Mouse (Mus musculus): ENCODE measurements around the gene 1700007K13Rik. TPM values are rescaled to one million over a fixed set of nuclear protein-coding genes. Genes with fewer than 3 reads are reported as not detected.

1700007K13Rik gene
- total and polyA plus RNA-seq, 3 experiments: 0.14 TPM; not detected in 2

DNA sequence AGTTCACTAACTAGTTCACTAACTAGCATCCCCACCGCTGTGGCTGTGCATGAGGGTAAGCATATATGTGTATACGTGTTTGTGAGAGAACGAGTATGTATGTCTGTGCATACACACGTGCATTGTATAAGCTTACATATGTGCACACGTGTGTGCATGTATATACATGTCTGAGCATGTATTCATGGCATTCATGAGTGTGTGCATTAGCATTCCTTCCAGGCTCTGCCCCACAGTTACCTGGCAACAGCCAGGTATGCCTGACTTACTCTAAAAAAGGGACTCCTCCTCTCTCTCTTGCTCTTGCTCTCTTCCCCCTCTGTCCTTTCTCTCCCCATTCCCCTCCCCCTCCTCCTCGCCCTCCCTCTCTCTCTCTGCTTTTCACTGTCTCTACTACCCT is 38.9 kb downstream of the 1700007K13Rik start:
- H3K27me3 ChIP-seq (ENCODE audit: insufficient read depth, low read length): peaks cover 11% of the 10 kb centered on the region
- H3K36me3 ChIP-seq (replicated peaks): no peaks in the 10 kb centered on the region
- no peak overlapping the region for H3K4me3 ChIP-seq (ENCODE audit: low read depth, low read length)
- H3K9me3 ChIP-seq (replicated peaks): peaks cover 6% of the 10 kb centered on the region
- H3K4me1 ChIP-seq (ENCODE audit: insufficient read depth, low read depth, low read length): no peaks in the 10 kb centered on the region
- ATAC-seq (ENCODE audit: extremely low read depth, insufficient number of reproducible peaks, low FRiP score, poor library complexity, severe bottlenecking) (no peak), DNase-seq (ENCODE audit: low spot score) (no peak)
- TF ChIP-seq TAL1 (conservative IDR thresholded peaks at IDR 0.05; ENCODE audit: low read depth, low read length) (no peak), POLR2AphosphoS5 (IDR thresholded peaks at IDR 0.05; ENCODE audit: insufficient replicate concordance, low read depth, low read length) (no peak), CTCF (IDR thresholded peaks at IDR 0.05; ENCODE audit: low read depth, low read length) (no peak), GATA2 (IDR thresholded peaks at IDR 0.05; ENCODE audit: borderline replicate concordance, low read depth, low read length) (no peak), GATA1 (IDR thresholded peaks at IDR 0.05; ENCODE audit: borderline replicate concordance, low read length) (no peak)

DNA sequence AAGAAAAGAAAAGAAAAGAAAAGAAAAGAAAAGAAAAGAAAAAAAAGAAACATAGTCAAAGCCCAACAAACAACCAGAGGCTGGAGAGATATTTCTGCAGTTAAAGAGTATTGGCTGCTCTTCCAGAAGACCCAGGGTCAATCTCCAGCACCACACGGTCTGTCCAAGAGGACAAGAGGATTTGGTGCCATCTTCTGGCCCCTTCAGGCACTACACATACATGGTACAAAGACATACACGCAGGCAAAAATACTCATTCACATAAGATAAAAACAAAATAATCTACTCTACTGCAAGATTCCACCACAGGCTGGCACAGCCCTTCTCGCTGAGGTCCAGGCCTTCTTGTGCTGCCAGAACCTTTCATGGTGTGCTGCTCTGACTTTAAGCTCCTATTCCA is 43.0 kb downstream of the 1700007K13Rik start:
- no peak for ATAC-seq (ENCODE audit: extremely low read depth, insufficient number of reproducible peaks, low FRiP score, poor library complexity, severe bottlenecking)
- no peaks in the 10 kb centered on the region for H3K9me3 ChIP-seq (replicated peaks)
- no peaks in the 10 kb centered on the region; the same call in 1 of the 2 replicates for H3K4me1 ChIP-seq (ENCODE audit: insufficient read depth, low read depth, low read length)
- no peaks in the 10 kb centered on the region for H3K36me3 ChIP-seq (replicated peaks)
- TF ChIP-seq CTCF (IDR thresholded peaks at IDR 0.05; ENCODE audit: low read depth, low read length) (peak; percentile 52), TAL1 (conservative IDR thresholded peaks at IDR 0.05; ENCODE audit: low read depth, low read length) (no peak), POLR2AphosphoS5 (IDR thresholded peaks at IDR 0.05; ENCODE audit: insufficient replicate concordance, low read depth, low read length) (no peak)
- peaks cover 11% of the 10 kb centered on the region for H3K27me3 ChIP-seq (ENCODE audit: insufficient read depth, low read length)
- H3K4me3 ChIP-seq (ENCODE audit: low read depth, low read length): no peak overlapping the region
- peak; percentile 20 for DNase-seq (ENCODE audit: low spot score)

DNA sequence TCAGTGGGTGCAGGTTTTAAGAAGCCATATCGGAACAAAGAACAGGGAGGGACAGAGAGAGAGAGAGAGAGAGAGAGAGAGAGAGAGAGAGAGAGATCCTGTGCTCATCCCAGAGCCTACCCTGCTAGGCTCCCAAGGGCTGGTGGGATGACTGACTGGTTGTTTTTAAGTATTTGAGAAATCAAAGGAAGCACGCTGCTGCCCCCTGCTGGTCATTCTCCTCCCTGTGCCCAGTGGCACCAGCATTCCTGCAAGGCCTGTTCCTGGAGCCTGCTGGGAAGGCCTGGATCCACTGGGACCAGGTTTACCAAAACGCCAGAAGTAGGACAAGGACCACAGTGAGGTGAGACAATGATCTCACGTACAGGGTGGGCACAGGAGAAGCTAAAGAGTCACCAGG is 46.2 kb downstream of the 1700007K13Rik start:
- peak; percentile 45 for DNase-seq (ENCODE audit: low spot score)
- Histone ChIP-seq H3K36me3 (replicated peaks) (no peaks in the 10 kb centered on the region), H3K4me1 (ENCODE audit: insufficient read depth, low read depth, low read length) (no peaks in the 10 kb centered on the region; the same call in 1 of the 2 replicates), H3K9me3 (replicated peaks) (no peaks in the 10 kb centered on the region), H3K4me3 (ENCODE audit: low read depth, low read length) (no peak overlapping the region), H3K27me3 (ENCODE audit: insufficient read depth, low read length) (peaks cover 7% of the 10 kb centered on the region; the same call in 1 of the 2 replicates)
- TF ChIP-seq GATA2 (IDR thresholded peaks at IDR 0.05; ENCODE audit: borderline replicate concordance, low read depth, low read length): no peak
- peak; percentile 73 for TF ChIP-seq CTCF (IDR thresholded peaks at IDR 0.05; ENCODE audit: low read depth, low read length)
- TF ChIP-seq POLR2AphosphoS5 (IDR thresholded peaks at IDR 0.05; ENCODE audit: insufficient replicate concordance, low read depth, low read length): no peak
- no peak for ATAC-seq (ENCODE audit: extremely low read depth, insufficient number of reproducible peaks, low FRiP score, poor library complexity, severe bottlenecking)

DNA sequence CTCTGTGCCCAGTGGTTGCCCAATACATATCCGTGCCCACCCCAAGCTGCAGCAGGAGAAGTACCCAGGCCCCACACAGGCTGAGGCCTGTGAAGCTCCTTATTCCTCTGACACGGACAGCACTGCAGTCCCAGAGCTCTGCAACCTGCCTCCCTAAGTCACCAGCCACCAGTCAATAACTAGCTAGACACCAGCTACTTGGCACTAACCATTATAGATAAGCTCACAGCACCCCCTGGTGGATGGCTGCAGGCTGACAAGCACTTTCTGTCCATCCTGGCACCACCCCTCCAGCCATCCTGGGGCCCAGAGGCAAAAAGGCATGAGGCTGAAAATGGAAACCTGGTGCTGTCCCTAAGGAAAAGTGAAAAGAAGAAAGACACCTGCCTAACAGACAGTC is 48.1 kb downstream of the 1700007K13Rik start:
- no peak for TF ChIP-seq TAL1 (conservative IDR thresholded peaks at IDR 0.05; ENCODE audit: low read depth, low read length)
- no peak for TF ChIP-seq POLR2AphosphoS5 (IDR thresholded peaks at IDR 0.05; ENCODE audit: insufficient replicate concordance, low read depth, low read length)
- no peak for TF ChIP-seq GATA1 (IDR thresholded peaks at IDR 0.05; ENCODE audit: borderline replicate concordance, low read length)
- TF ChIP-seq CTCF (IDR thresholded peaks at IDR 0.05; ENCODE audit: low read depth, low read length): peak; percentile 75
- DNase-seq (ENCODE audit: low spot score) (peak; percentile 74), ATAC-seq (ENCODE audit: extremely low read depth, insufficient number of reproducible peaks, low FRiP score, poor library complexity, severe bottlenecking) (no peak)
- H3K4me1 ChIP-seq (ENCODE audit: insufficient read depth, low read depth, low read length): no peaks in the 10 kb centered on the region; the same call in 1 of the 2 replicates
- no peak overlapping the region for H3K4me3 ChIP-seq (ENCODE audit: low read depth, low read length)
- peaks cover 7% of the 10 kb centered on the region; the same call in 1 of the 2 replicates for H3K27me3 ChIP-seq (ENCODE audit: insufficient read depth, low read length)
- no peaks in the 10 kb centered on the region for H3K36me3 ChIP-seq (replicated peaks)
- no peaks in the 10 kb centered on the region for H3K9me3 ChIP-seq (replicated peaks)

DNA sequence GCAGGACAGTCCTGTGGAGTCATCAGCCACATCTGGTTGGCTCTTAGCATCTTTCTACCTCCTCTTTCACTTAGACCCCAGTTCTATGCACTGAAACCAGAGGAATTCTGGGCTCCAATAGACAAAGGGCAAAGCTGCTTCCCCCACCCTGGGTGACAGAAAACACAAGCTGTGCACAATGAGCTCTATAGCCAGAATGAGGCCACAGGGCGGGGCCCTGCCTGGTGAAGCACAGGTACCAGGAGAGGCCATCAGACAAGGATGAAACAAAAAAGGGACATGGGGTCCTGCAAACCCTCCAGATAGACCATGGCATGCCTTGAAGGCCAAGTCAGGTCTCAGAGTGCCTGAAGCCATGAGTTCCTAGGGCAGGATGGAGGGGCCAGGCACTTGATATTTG is 49.6 kb downstream of the 1700007K13Rik start:
- no peaks in the 10 kb centered on the region; the same call in 1 of the 2 replicates for H3K4me1 ChIP-seq (ENCODE audit: insufficient read depth, low read depth, low read length)
- ATAC-seq (ENCODE audit: extremely low read depth, insufficient number of reproducible peaks, low FRiP score, poor library complexity, severe bottlenecking) (no peak), DNase-seq (ENCODE audit: low spot score) (no peak)
- TF ChIP-seq GATA2 (IDR thresholded peaks at IDR 0.05; ENCODE audit: borderline replicate concordance, low read depth, low read length) (no peak), POLR2AphosphoS5 (IDR thresholded peaks at IDR 0.05; ENCODE audit: insufficient replicate concordance, low read depth, low read length) (no peak), CTCF (IDR thresholded peaks at IDR 0.05; ENCODE audit: low read depth, low read length) (no peak), TAL1 (conservative IDR thresholded peaks at IDR 0.05; ENCODE audit: low read depth, low read length) (no peak), GATA1 (IDR thresholded peaks at IDR 0.05; ENCODE audit: borderline replicate concordance, low read length) (no peak)
- peaks cover 7% of the 10 kb centered on the region for H3K27me3 ChIP-seq (ENCODE audit: insufficient read depth, low read length)
- no peaks in the 10 kb centered on the region for H3K36me3 ChIP-seq (replicated peaks)
- H3K4me3 ChIP-seq (ENCODE audit: low read depth, low read length): no peak overlapping the region
- H3K9me3 ChIP-seq (replicated peaks): no peaks in the 10 kb centered on the region

DNA sequence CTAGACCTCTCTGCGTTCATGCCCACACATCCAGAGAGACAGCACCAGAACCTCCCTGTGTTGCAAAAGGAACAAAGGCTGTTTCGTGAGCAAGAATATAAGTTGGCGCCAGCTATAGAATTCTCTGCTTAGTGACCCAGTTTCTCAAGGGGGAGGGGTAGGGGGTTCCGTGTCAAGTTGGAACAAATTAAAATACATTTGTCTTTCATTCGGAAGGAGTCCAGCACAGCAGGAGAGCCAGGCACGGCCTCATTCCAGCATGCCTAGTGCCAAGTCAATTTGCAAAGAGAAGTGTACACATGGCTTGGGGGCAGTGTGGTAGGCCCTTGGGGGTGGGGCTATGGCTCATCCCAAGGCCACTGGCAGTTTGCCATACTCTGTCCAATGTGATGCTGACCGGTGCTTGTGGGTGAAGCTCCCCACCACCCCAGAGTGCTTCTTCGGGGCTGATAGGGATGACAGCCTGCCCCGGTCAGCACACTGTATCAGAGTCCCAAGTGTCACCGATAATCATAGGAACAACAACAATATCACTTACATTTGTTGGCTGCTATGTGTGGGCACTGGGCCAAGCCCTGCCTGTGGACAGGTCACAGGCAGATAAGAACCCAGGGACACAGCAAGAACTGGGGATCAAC is 50.6 kb downstream of the 1700007K13Rik start:
- H3K27me3 ChIP-seq (ENCODE audit: insufficient read depth, low read length): peaks cover 6% of the 10 kb centered on the region
- H3K4me1 ChIP-seq (ENCODE audit: insufficient read depth, low read depth, low read length): no peaks in the 10 kb centered on the region; the same call in 1 of the 2 replicates
- H3K9me3 ChIP-seq (replicated peaks): no peaks in the 10 kb centered on the region
- no peak for DNase-seq (ENCODE audit: low spot score)
- H3K4me3 ChIP-seq (ENCODE audit: low read depth, low read length): no peak overlapping the region
- no peak for ATAC-seq (ENCODE audit: extremely low read depth, insufficient number of reproducible peaks, low FRiP score, poor library complexity, severe bottlenecking)
- TF ChIP-seq TAL1 (conservative IDR thresholded peaks at IDR 0.05; ENCODE audit: low read depth, low read length) (no peak), GATA1 (IDR thresholded peaks at IDR 0.05; ENCODE audit: borderline replicate concordance, low read length) (no peak), CTCF (IDR thresholded peaks at IDR 0.05; ENCODE audit: low read depth, low read length) (no peak), POLR2AphosphoS5 (IDR thresholded peaks at IDR 0.05; ENCODE audit: insufficient replicate concordance, low read depth, low read length) (no peak), GATA2 (IDR thresholded peaks at IDR 0.05; ENCODE audit: borderline replicate concordance, low read depth, low read length) (no peak)
- H3K36me3 ChIP-seq (replicated peaks): no peaks in the 10 kb centered on the region
